Mouse (Mus musculus) heart, embryonic 14.5 days (tissue): ENCODE data around the gene Acer2. TPM values are rescaled to one million over a fixed set of nuclear protein-coding genes. Genes with fewer than 3 reads are reported as not detected.

Source experiments
- ATAC-seq: fragments of 200-750 bp; cut with Nextera tagmentation; 2 replicates; pipeline ENCODE4 v1.8.0; 2017; ENCODE audit warnings: low read depth, moderate TSS enrichment; ENCODE audit not compliant: insufficient number of reproducible peaks, insufficient read depth, low FRiP score
- H3K27ac ChIP-seq, 2 experiments: fragments of 200-500 bp in 1 of 2; fragments of 300-500 bp in 1 of 2; sonication (generic) in 1 of 2; replicated peaks in 1 of 2; 2 replicates each; pipeline ENCODE4 v1.5.1; 2012 to 2014; ENCODE audit warnings: low read depth in 2 of 2, low read length in 2 of 2, control low read depth in 1 of 2, mild to moderate bottlenecking in 1 of 2, mixed read lengths in 1 of 2; ENCODE audit not compliant: control insufficient read depth in 1 of 2, insufficient read depth in 1 of 2
- H3K27me3 ChIP-seq: fragments of 300-500 bp; sonication (generic); 2 replicates; pipeline ENCODE4 v1.6.1; 2014; ENCODE audit warnings: mild to moderate bottlenecking, low read length, control low read depth; ENCODE audit not compliant: control insufficient read depth, insufficient read depth
- H3K36me3 ChIP-seq: fragments of 300-500 bp; sonication (generic); 2 replicates; pipeline ENCODE4 v1.6.1; 2014; ENCODE audit warnings: mild to moderate bottlenecking, control low read depth, low read length, mixed read lengths; ENCODE audit not compliant: control insufficient read depth, insufficient read depth
- H3K4me1 ChIP-seq, 2 experiments: fragments of 200-500 bp in 1 of 2; fragments of 300-500 bp in 1 of 2; sonication (generic) in 1 of 2; 2 replicates each; pipeline ENCODE4 v1.6.1; 2012 to 2014; ENCODE audit warnings: low read length in 2 of 2, control low read depth in 1 of 2, mixed read lengths in 1 of 2; ENCODE audit not compliant: control insufficient read depth in 2 of 2, insufficient read depth in 2 of 2
- H3K4me2 ChIP-seq: fragments of 300-500 bp; sonication (generic); 2 replicates; pipeline ENCODE4 v1.6.1; 2014; ENCODE audit warnings: mild to moderate bottlenecking, low read length
- H3K4me3 ChIP-seq, 2 experiments: fragments of 200-500 bp in 1 of 2; fragments of 300-500 bp in 1 of 2; sonication (generic) in 1 of 2; 2 replicates each; pipeline ENCODE4 v1.5.1; 2012 to 2014; ENCODE audit warnings: low read length in 2 of 2, mild to moderate bottlenecking in 2 of 2, control low read depth in 1 of 2, low read depth in 1 of 2, moderate library complexity in 1 of 2; ENCODE audit not compliant: control insufficient read depth in 1 of 2, insufficient read depth in 1 of 2
- H3K9ac ChIP-seq: fragments of 300-500 bp; sonication (generic); 2 replicates; pipeline ENCODE4 v1.6.1; 2014; ENCODE audit warnings: mild to moderate bottlenecking, low read length
- H3K9me3 ChIP-seq: fragments of 300-500 bp; sonication (generic); 2 replicates; pipeline ENCODE4 v1.6.1; 2016; ENCODE audit warnings: low read length, control low read depth; ENCODE audit not compliant: control insufficient read depth
- WGBS: fragments of 180-500 bp; shearing (Covaris S2); extraction: QIAGEN DNeasy Blood & Tissue Kit; methylation state at CpG from one replicate; pipeline ENCODE4 v1.1.7; 2014; 5-methylcytosine and 5-hydroxymethylcytosine counted together
- polyA plus RNA-seq: library from polyadenylated mRNA; unstranded; fragments of >200 nt; fragmentation: Nextera tagmentation; extraction: Ambion mirVana; gene quantifications from 2 replicates; pipeline ENCODE4 v1.2.1, GENCODE M21; 2014

Acer2 gene
- polyA plus RNA-seq, 1 experiment from 2014 or later: 35.1 TPM

DNA sequence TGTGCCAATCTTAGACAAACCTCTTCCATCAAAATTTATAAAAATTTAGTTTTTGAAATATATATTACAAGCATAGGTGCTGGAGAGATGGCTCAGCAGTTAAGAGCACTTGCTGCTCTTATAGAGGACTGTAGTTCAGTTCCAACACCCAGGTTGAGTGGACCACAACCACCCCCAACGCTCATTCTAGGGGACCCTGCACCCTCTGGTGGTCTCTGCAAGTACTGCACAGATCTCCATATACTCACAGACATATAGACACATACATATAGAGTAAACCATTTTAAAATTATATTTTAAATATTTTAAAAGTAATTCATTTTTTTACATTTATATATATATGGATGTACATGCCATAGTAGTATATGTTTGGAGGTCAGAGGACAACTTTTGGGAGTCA is 41.9 kb downstream of the Acer2 start:
- no peaks in the 10 kb centered on the region for H3K27me3 ChIP-seq
- no peak overlapping the region for H3K27ac ChIP-seq
- H3K36me3 ChIP-seq: peaks cover 20% of the 10 kb centered on the region
- 48% methylated on average over 1 of the region's 1 CpGs for WGBS
- H3K9ac ChIP-seq: no peak overlapping the region
- no peak for ATAC-seq
- peaks cover 5 to 7% of the 10 kb centered on the region in 2 experiments; a peak in 3 of 4 replicates for H3K4me1 ChIP-seq
- no peaks in the 10 kb centered on the region for H3K9me3 ChIP-seq
- no peak overlapping the region for H3K4me3 ChIP-seq
- H3K4me2 ChIP-seq: no peak overlapping the region

GRCm38 (mm10) chr4:86923476-86924055 is 49.4 kb downstream of the Acer2 start:
- H3K27ac ChIP-seq: no peak overlapping the region
- H3K36me3 ChIP-seq: no peaks in the 10 kb centered on the region
- H3K4me3 ChIP-seq: no peak overlapping the region
- no peak for ATAC-seq
- WGBS: 73% methylated on average over 3 of the region's 3 CpGs
- no peak overlapping the region for H3K9ac ChIP-seq
- no peaks in the 10 kb centered on the region for H3K4me1 ChIP-seq
- no peaks in the 10 kb centered on the region for H3K9me3 ChIP-seq
- H3K27me3 ChIP-seq: no peaks in the 10 kb centered on the region
- no peak overlapping the region for H3K4me2 ChIP-seq

- no peak overlapping the region for H3K4me2 ChIP-seq
These were observed 50.7 kb downstream of the Acer2 start for GRCm38 (mm10) chr4:86924804-86925458.

DNA sequence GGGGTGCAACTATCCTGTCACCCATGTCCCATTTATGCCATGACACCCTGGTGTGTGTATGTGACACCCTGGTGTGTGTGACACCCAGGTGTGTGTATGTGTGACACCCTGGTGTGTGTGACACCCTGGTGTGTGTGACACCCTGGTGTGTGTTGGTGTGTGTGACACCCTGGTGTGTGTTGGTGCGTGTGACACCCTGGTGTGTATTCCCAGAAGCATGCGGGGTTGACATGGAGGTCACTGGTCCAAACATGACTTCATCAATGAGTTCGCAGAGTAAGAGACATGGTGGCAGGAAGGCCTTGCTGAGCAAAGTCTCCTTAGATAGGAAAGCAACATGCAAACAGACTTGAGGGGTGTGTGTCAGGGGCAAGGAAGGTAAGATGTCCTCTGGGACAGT is 52.8 kb downstream of the Acer2 start:
- peaks cover 0 to 4% of the 10 kb centered on the region in 2 experiments; a peak in 1 of 4 replicates for H3K4me1 ChIP-seq
- 89% methylated on average over 3 of the region's 3 CpGs for WGBS
- ATAC-seq: no peak

More at GRCm38 (mm10) chr4:86924804-86925458, 50.7 kb downstream of the Acer2 start:
- ATAC-seq: no peak
- Histone ChIP-seq H3K27me3 (no peaks in the 10 kb centered on the region), H3K4me3 (no peak overlapping the region), H3K9me3 (no peaks in the 10 kb centered on the region), H3K36me3 (no peaks in the 10 kb centered on the region), H3K27ac (no peak overlapping the region), H3K4me1 (no peaks in the 10 kb centered on the region), H3K9ac (no peak overlapping the region)
- WGBS: 6% methylated on average over 9 of the region's 9 CpGs

GRCm38 (mm10) chr4:86930101-86930635 is 56.0 kb downstream of the Acer2 start:
- no peak overlapping the region for H3K9ac ChIP-seq
- WGBS: 80% methylated on average over 7 of the region's 7 CpGs
- H3K9me3 ChIP-seq: 0 out of 2 replicates have a peak, but pooled peaks cover 3% of the 10 kb centered on the region
- H3K4me1 ChIP-seq: peaks cover 0 to 4% of the 10 kb centered on the region in 2 experiments; a peak in 1 of 4 replicates
- peak overlapping the region; percentile 43 to 61; a peak in 3 of 4 replicates for H3K4me3 ChIP-seq
- 0 out of 2 replicates have a peak, but pooled peaks cover 4% of the 10 kb centered on the region for H3K36me3 ChIP-seq
- H3K27me3 ChIP-seq: no peaks in the 10 kb centered on the region
- H3K27ac ChIP-seq: no peak overlapping the region
- no peak for ATAC-seq
- peak overlapping the region; percentile 74 for H3K4me2 ChIP-seq

More for the DNA sequence above, 52.8 kb downstream of the Acer2 start:
- Histone ChIP-seq H3K9ac (no peak overlapping the region), H3K4me3 (no peak overlapping the region), H3K9me3 (no peaks in the 10 kb centered on the region), H3K4me2 (no peak overlapping the region), H3K27ac (no peak overlapping the region), H3K36me3 (no peaks in the 10 kb centered on the region), H3K27me3 (no peaks in the 10 kb centered on the region)

GRCm38 (mm10) chr4:86930636-86931456 is 56.6 kb downstream of the Acer2 start:
- H3K4me1 ChIP-seq: peaks cover 0 to 4% of the 10 kb centered on the region in 2 experiments; a peak in 1 of 4 replicates
- H3K27me3 ChIP-seq: no peaks in the 10 kb centered on the region
- ATAC-seq: 0 out of 2 replicates have a peak, but pooled peaks have one; percentile 41
- 0 out of 2 replicates have a peak, but pooled peaks cover 3% of the 10 kb centered on the region for H3K9me3 ChIP-seq
- H3K4me2 ChIP-seq: peak overlapping the region; percentile 74
- H3K27ac ChIP-seq: no peak overlapping the region
- 0 out of 2 replicates have a peak, but pooled peaks cover 4% of the 10 kb centered on the region for H3K36me3 ChIP-seq
- peak overlapping the region; percentile 43 to 61 for H3K4me3 ChIP-seq
- 9% methylated on average over 33 of the region's 33 CpGs for WGBS
- peak overlapping the region; percentile 73 for H3K9ac ChIP-seq

GRCm38 (mm10) chr4:86933026-86933425 is 58.8 kb downstream of the Acer2 start:
- WGBS: 87% methylated on average over 6 of the region's 6 CpGs
- Histone ChIP-seq H3K27me3 (no peaks in the 10 kb centered on the region), H3K4me1 (peaks cover 0 to 4% of the 10 kb centered on the region in 2 experiments; a peak in 1 of 4 replicates), H3K4me3 (no peak overlapping the region), H3K4me2 (no peak overlapping the region), H3K9ac (no peak overlapping the region), H3K36me3 (0 out of 2 replicates have a peak, but pooled peaks cover 4% of the 10 kb centered on the region), H3K9me3 (0 out of 2 replicates have a peak, but pooled peaks cover 3% of the 10 kb centered on the region), H3K27ac (no peak overlapping the region)
- no peak for ATAC-seq
